Mouse (Mus musculus) heart, adult 2 months (tissue): ENCODE results near the gene Mapk13.

Source experiments
- CTCF ChIP-seq: fragments of 200-600 bp; IDR thresholded peaks from 2 replicates; pipeline ENCODE4 v1.8.1; 2022; ENCODE audit warnings: antibody characterized with exemption, mild to moderate bottlenecking, moderate library complexity
- POLR2A ChIP-seq: fragments of 200-500 bp; IDR thresholded peaks from 2 replicates; pipeline ENCODE4 v1.6.1; 2011; ENCODE audit warnings: mild to moderate bottlenecking, low read depth, low read length, control low read depth; ENCODE audit not compliant: insufficient read depth

DNA sequence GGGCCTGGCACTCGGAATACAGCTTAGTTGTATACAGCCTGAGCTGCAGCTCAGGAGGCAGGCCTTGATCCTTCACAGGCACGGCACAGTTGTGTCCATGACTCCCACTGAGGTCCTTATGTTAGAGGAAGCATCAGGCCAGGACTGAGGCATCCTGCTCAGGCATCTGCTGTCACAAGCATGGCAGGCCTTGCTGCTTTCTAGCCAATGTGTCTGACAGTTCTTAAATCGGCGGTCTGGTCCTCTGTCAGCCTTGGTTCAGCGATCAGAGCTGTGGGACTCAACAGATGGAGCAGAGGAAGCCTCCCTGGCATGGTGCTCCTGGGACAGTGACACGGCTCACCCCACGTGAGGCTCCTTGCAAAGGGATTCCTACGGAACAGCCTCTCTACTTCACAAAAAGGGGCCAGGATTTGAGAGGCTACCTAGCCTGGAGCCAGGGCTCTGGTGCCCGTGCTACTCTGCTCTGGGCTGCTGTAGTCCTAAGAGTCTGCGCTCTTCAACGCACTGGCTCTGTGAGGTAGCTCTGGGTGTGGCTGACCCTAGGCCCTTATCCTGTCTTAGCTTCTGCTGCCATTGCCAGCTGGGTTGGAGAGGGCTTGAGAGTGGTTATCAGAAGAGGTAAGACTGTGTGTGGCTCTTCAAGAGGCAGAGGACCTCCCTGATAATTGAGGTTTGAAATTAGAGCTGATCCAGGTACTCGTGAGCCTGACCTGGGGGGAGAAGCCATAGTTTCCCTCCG lies 54.1 kb downstream of the Mapk13 start:
- TF ChIP-seq CTCF, result no peak
- no peak for TF ChIP-seq POLR2A
